Mouse (Mus musculus) liver, embryonic 14.5 days (tissue): ENCODE results near the gene Kcnj14. TPM values are rescaled to one million over a fixed set of nuclear protein-coding genes. Genes with fewer than 3 reads are reported as not detected.

Experiments
- ATAC-seq: fragments of 200-750 bp; cut with Nextera tagmentation; 2 replicates; pipeline ENCODE4 v1.8.0; 2017; ENCODE audit warnings: moderate number of reproducible peaks, mild to moderate bottlenecking, moderate library complexity; ENCODE audit not compliant: insufficient read depth
- DNase-seq, 3 experiments: peaks; one replicate each; pipeline ENCODE4 v3.0.0-alpha.2; 2012 to 2013; ENCODE audit warnings: low read depth in 3 of 3, low spot score in 3 of 3
- H3K27ac ChIP-seq: fragments of 300-500 bp; sonication (generic); 2 replicates; pipeline ENCODE4 v1.5.1; 2014; ENCODE audit warnings: moderate library complexity, mild to moderate bottlenecking, control low read depth, inconsistent platforms
- H3K27me3 ChIP-seq: fragments of 300-500 bp; sonication (generic); 2 replicates; pipeline ENCODE4 v1.6.1; 2014; ENCODE audit warnings: mild to moderate bottlenecking, low read length, moderate library complexity; ENCODE audit not compliant: control insufficient read depth, insufficient read depth
- H3K36me3 ChIP-seq: fragments of 300-500 bp; sonication (generic); replicated peaks from 2 replicates; pipeline ENCODE4 v1.6.1; 2014; ENCODE audit warnings: low read depth; ENCODE audit not compliant: control insufficient read depth, insufficient read depth
- H3K4me1 ChIP-seq, 2 experiments: fragments of 200-500 bp in 1 of 2; fragments of 300-500 bp in 1 of 2; sonication (generic) in 1 of 2; replicated peaks; 2 replicates each; pipeline ENCODE4 v1.6.1; 2012 to 2014; ENCODE audit warnings: antibody characterized with exemption in 1 of 2, inconsistent platforms in 1 of 2, low read length in 1 of 2; ENCODE audit not compliant: control insufficient read depth in 2 of 2, insufficient read depth in 2 of 2
- H3K4me2 ChIP-seq: fragments of 300-500 bp; sonication (generic); 2 replicates; pipeline ENCODE4 v1.6.1; 2014; ENCODE audit warnings: low read depth, mild to moderate bottlenecking, control low read depth, moderate library complexity
- H3K4me3 ChIP-seq, 2 experiments: fragments of 200-500 bp in 1 of 2; fragments of 300-500 bp in 1 of 2; sonication (generic) in 1 of 2; 2 replicates each; pipeline ENCODE4 v1.5.1; 2012 to 2014; ENCODE audit warnings: low read depth in 2 of 2, low read length in 2 of 2, mild to moderate bottlenecking in 2 of 2, control low read depth in 1 of 2, inconsistent platforms in 1 of 2, moderate library complexity in 1 of 2; ENCODE audit not compliant: insufficient read depth in 1 of 2
- H3K9ac ChIP-seq: fragments of 300-500 bp; sonication (generic); replicated peaks from 2 replicates; pipeline ENCODE4 v1.6.1; 2014; ENCODE audit warnings: mild to moderate bottlenecking, control low read depth, moderate library complexity
- H3K9me3 ChIP-seq: fragments of 300-500 bp; sonication (generic); 2 replicates; pipeline ENCODE4 v1.6.1; 2016; ENCODE audit warnings: low read length, mixed read lengths; ENCODE audit not compliant: control insufficient read depth
- CTCF ChIP-seq: IDR thresholded peaks from 2 replicates; pipeline ENCODE4 v1.5.1; 2016; ENCODE audit warnings: antibody characterized with exemption, low read depth, control low read depth
- EP300 ChIP-seq: IDR thresholded peaks from 2 replicates; pipeline ENCODE4 v1.6.1; 2016; ENCODE audit warnings: antibody characterized with exemption, low read depth
- WGBS: fragments of 180-500 bp; shearing (Covaris S2); extraction: QIAGEN DNeasy Blood & Tissue Kit; methylation state at CpG from one replicate; pipeline ENCODE4 v1.1.7; 2014; ENCODE audit not compliant: insufficient replicate concordance; 5-methylcytosine and 5-hydroxymethylcytosine counted together
- polyA plus RNA-seq, 2 experiments: library from polyadenylated mRNA; depleted of rRNA in 1 of 2; stranded (reverse) in 1 of 2; unstranded in 1 of 2; fragments of >200 nt; fragmentation: Nextera tagmentation in 1 of 2; extraction: Ambion mirVana in 1 of 2; gene quantifications; 2 replicates each; pipeline versions ENCODE4 v1.2.1 to v1.2.3; 2012 to 2014

The Kcnj14 gene
- polyA plus RNA-seq, 2 experiments: 0.06 TPM

DNA sequence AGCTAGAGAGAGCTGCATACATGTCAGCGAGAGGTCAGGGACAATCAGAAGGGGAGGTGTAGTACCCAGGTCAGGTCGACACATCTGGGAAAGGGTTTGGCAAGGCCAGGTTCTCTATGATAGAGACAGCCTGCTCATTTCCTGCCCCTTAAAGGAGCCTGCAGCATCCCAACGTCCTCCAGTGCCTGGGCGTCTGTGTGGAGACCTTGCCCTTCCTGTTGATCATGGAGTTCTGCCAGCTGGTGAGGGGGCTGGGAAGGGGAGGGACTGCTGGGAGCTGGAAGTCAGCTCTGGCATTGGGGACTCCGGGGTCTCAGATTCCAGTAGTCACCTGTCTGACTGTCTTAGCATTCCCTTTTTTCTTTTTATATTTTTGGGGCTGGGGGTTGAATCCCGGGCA is 33.9 kb downstream of the Kcnj14 start:
- no peak for ATAC-seq

GRCm38 (mm10) chr7:45787642-45788041 is 36.9 kb downstream of the Kcnj14 start:
- H3K4me2 ChIP-seq: no peak overlapping the region
- H3K9me3 ChIP-seq: no peaks in the 10 kb centered on the region
- WGBS: 69% methylated on average over 22 of the region's 22 CpGs
- H3K9ac ChIP-seq: no peak overlapping the region
- no peak overlapping the region for H3K27ac ChIP-seq
- ATAC-seq: no peak
- DNase-seq: no peak
- no peak for TF ChIP-seq CTCF
- no peak for TF ChIP-seq EP300
- peaks cover 48% of the 10 kb centered on the region for H3K27me3 ChIP-seq
- H3K36me3 ChIP-seq: no peaks in the 10 kb centered on the region
- H3K4me3 ChIP-seq: no peak overlapping the region
- no peaks in the 10 kb centered on the region for H3K4me1 ChIP-seq

More for the DNA sequence above, 33.9 kb downstream of the Kcnj14 start:
- no peak overlapping the region for H3K9ac ChIP-seq
- no peak overlapping the region for H3K4me2 ChIP-seq
- no peak overlapping the region for H3K4me3 ChIP-seq
- DNase-seq: no peak
- H3K27me3 ChIP-seq: peaks cover 21% of the 10 kb centered on the region
- no peaks in the 10 kb centered on the region for H3K9me3 ChIP-seq
- no peak overlapping the region for H3K27ac ChIP-seq
- H3K4me1 ChIP-seq: no peaks in the 10 kb centered on the region
- no peaks in the 10 kb centered on the region for H3K36me3 ChIP-seq
- WGBS: 33% methylated on average over 6 of the region's 6 CpGs
- TF ChIP-seq CTCF (no peak), EP300 (no peak)

- no peak overlapping the region for H3K27ac ChIP-seq
- no peak overlapping the region for H3K4me3 ChIP-seq
- no peaks in the 10 kb centered on the region for H3K9me3 ChIP-seq
- 9% methylated on average over 17 of the region's 17 CpGs for WGBS
- H3K4me1 ChIP-seq: no peaks in the 10 kb centered on the region
- H3K4me2 ChIP-seq: no peak overlapping the region
- 0 out of 2 replicates have a peak, but pooled peaks have one; percentile 29 for ATAC-seq
- DNase-seq: no peak
- TF ChIP-seq EP300: no peak
- no peak for TF ChIP-seq CTCF
- H3K27me3 ChIP-seq: peaks cover 45% of the 10 kb centered on the region
- no peak overlapping the region for H3K9ac ChIP-seq
- H3K36me3 ChIP-seq: no peaks in the 10 kb centered on the region
Measured at GRCm38 (mm10) chr7:45786661-45787413, 37.7 kb downstream of the Kcnj14 start.

DNA sequence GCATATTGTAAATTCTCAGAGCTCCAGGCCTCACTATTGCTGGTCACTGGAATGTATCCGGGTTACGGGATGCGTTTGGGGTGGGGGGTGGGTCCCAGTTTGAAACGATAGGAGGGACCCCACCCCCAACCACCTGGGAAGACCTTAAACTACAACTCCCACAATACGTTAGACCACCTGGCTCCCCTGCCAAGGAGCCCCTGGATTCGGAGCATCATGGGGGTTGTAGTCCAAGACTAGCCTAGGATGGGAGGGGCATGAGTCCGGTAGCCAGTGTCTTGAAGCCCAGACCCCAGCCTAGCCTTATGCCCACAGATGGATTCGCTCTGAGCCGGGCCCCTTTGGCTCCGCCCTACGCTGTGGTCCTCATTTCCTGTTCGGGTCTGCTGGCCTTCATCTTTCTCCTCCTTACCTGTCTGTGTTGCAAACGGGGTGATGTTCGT is 38.4 kb downstream of the Kcnj14 start:
- no peak overlapping the region for H3K27ac ChIP-seq
- 3% methylated on average over 14 of the region's 14 CpGs for WGBS
- ATAC-seq (no peak), DNase-seq (no peak)
- H3K9ac ChIP-seq: no peak overlapping the region
- H3K27me3 ChIP-seq: peaks cover 45% of the 10 kb centered on the region
- no peak overlapping the region for H3K4me2 ChIP-seq
- no peak overlapping the region for H3K4me3 ChIP-seq
- no peaks in the 10 kb centered on the region for H3K36me3 ChIP-seq
- TF ChIP-seq CTCF (no peak), EP300 (no peak)
- no peaks in the 10 kb centered on the region for H3K4me1 ChIP-seq
- H3K9me3 ChIP-seq: no peaks in the 10 kb centered on the region

DNA sequence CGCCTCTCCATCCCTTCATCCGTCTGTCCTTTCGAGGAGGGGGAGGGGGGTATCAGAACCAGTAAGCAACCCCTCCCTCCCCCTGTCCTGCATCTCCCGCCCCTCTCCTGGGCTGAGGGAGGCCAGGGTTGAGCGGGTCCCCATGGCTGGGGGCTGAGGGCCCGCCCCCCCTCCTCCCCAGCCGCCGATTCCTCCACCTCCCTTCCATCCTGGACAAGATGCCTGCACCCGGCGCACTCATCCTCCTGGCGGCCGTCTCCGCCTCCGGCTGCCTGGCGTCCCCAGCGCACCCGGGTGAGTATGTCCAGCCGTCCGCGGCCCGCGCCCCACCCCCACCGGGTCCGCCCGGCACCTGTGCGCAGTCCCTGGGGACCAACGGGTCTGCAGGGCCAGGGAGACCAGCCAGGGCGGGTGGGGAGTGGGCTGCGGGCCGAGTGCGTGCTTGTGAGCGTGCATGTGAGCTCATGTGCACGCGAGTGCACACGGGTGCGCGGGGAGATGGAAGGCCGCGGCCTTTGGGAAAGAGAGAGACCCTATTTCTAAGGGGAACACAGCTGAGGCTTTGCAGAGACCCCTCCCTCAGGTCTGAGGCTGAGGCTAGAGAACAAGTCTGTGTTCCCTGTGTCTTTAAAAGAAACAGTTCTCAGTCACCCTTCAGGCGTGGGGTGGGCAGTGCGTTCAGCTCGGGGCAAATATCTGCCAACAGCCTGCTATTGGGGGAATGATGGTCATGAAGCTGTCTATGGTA is 39.0 kb downstream of the Kcnj14 start:
- peak overlapping the region; percentile 16; the same call in 1 of the 2 replicates for H3K4me2 ChIP-seq
- H3K9ac ChIP-seq: no peak overlapping the region
- DNase-seq (no peak), ATAC-seq (no peak)
- no peaks in the 10 kb centered on the region for H3K4me1 ChIP-seq
- no peak overlapping the region for H3K4me3 ChIP-seq
- H3K9me3 ChIP-seq: no peaks in the 10 kb centered on the region
- WGBS: 3% methylated on average over 38 of the region's 42 CpGs
- peaks cover 45% of the 10 kb centered on the region for H3K27me3 ChIP-seq
- H3K36me3 ChIP-seq: no peaks in the 10 kb centered on the region
- H3K27ac ChIP-seq: no peak overlapping the region
- TF ChIP-seq CTCF (no peak), EP300 (no peak)
